Mouse (Mus musculus) megakaryocyte, embryonic 14.5 days (primary cell): ENCODE data around the gene Pfas.

Experiments
- FLI1 ChIP-seq: IDR thresholded peaks from 2 replicates; pipeline ENCODE4 v1.6.1; 2012; ENCODE audit warnings: low read length, inconsistent platforms, mixed read lengths
- GATA1 ChIP-seq: IDR thresholded peaks from 3 replicates; pipeline ENCODE4 v1.6.1; 2012; ENCODE audit warnings: mixed read lengths, low read length, inconsistent platforms, borderline replicate concordance

DNA sequence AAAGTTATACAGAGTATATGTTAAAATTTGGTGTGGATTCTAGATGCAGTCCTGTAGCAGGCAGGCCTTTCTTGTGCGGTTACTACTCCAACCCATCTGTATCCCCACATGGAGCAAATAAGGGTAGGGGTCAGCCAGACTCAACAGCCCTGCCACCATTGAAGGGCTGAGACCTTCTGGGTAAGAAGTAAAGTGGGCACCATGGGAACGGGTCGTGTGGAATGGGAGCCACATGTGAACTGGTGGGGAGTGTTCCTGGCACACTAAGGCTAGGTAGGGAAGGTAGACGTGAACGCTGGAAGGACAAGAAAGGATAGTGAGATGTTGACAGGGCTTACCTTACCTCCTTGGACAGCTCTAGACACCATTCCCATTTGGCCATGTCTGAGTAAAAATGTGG lies 29.9 kb upstream of the Pfas start:
- no peak for TF ChIP-seq GATA1
- no peak for TF ChIP-seq FLI1
